Mouse (Mus musculus) lung, postnatal 0 days (tissue): ENCODE data around the gene 2010111I01Rik. TPM values are rescaled to one million over a fixed set of nuclear protein-coding genes. Genes with fewer than 3 reads are reported as not detected.
A peak's percentile ranks its signal among the peaks of the same experiment; 100 is the strongest.

ENCODE experiments used
- ATAC-seq: fragments of 200-750 bp; cut with Nextera tagmentation; 2 replicates; pipeline ENCODE4 v1.8.0; 2017; ENCODE audit warnings: moderate library complexity
- DNase-seq: peaks from one replicate; pipeline ENCODE4 v3.0.0-alpha.2; 2016; ENCODE audit warnings: low spot score
- H3K27ac ChIP-seq: fragments of 300-500 bp; sonication (generic); 2 replicates; pipeline ENCODE4 v1.5.1; 2014; ENCODE audit warnings: antibody characterized with exemption, mild to moderate bottlenecking, low read length, mixed read lengths
- H3K27me3 ChIP-seq: fragments of 300-500 bp; sonication (generic); replicated peaks from 2 replicates; pipeline ENCODE4 v1.6.1; 2014; ENCODE audit warnings: low read length, mixed read lengths; ENCODE audit not compliant: insufficient read depth
- H3K36me3 ChIP-seq: fragments of 300-500 bp; sonication (generic); 2 replicates; pipeline ENCODE4 v1.6.1; 2014; ENCODE audit warnings: low read length, mixed read lengths; ENCODE audit not compliant: insufficient read depth
- H3K4me1 ChIP-seq: fragments of 300-500 bp; sonication (generic); 2 replicates; pipeline ENCODE4 v1.6.1; 2014; ENCODE audit warnings: antibody characterized with exemption, low read depth, low read length, mixed read lengths; ENCODE audit not compliant: insufficient read depth
- H3K4me2 ChIP-seq: fragments of 300-500 bp; sonication (generic); replicated peaks from 2 replicates; pipeline ENCODE4 v1.6.1; 2014; ENCODE audit warnings: low read depth, mild to moderate bottlenecking, low read length, moderate library complexity, mixed read lengths
- H3K4me3 ChIP-seq: fragments of 300-500 bp; sonication (generic); 2 replicates; pipeline ENCODE4 v1.5.1; 2014; ENCODE audit warnings: low read depth, low read length
- H3K9ac ChIP-seq: fragments of 300-500 bp; sonication (generic); replicated peaks from 2 replicates; pipeline ENCODE4 v1.6.1; 2014; ENCODE audit warnings: low read depth, mild to moderate bottlenecking
- H3K9me3 ChIP-seq: fragments of 300-500 bp; sonication (generic); 2 replicates; pipeline ENCODE4 v1.6.1; 2016; ENCODE audit warnings: low read length, mixed read lengths
- CTCF ChIP-seq: IDR thresholded peaks from 2 replicates; pipeline ENCODE4 v1.5.1; 2016; ENCODE audit warnings: antibody characterized with exemption, mild to moderate bottlenecking
- EP300 ChIP-seq: IDR thresholded peaks from 2 replicates; pipeline ENCODE4 v1.6.1; 2016; ENCODE audit warnings: antibody characterized with exemption, mild to moderate bottlenecking, control low read depth
- WGBS: fragments of 180-500 bp; shearing (Covaris S2); extraction: QIAGEN DNeasy Blood & Tissue Kit; methylation state at CpG from one replicate; pipeline ENCODE4 v1.1.7; 2014; 5-methylcytosine and 5-hydroxymethylcytosine counted together
- polyA plus RNA-seq: library from polyadenylated mRNA; unstranded; fragments of >200 nt; fragmentation: Nextera tagmentation; extraction: Ambion mirVana; gene quantifications from 2 replicates; pipeline ENCODE4 v1.2.1, GENCODE M21; 2015

Gene 2010111I01Rik
- polyA plus RNA-seq, 1 experiment from 2014 or later = 130 TPM

DNA sequence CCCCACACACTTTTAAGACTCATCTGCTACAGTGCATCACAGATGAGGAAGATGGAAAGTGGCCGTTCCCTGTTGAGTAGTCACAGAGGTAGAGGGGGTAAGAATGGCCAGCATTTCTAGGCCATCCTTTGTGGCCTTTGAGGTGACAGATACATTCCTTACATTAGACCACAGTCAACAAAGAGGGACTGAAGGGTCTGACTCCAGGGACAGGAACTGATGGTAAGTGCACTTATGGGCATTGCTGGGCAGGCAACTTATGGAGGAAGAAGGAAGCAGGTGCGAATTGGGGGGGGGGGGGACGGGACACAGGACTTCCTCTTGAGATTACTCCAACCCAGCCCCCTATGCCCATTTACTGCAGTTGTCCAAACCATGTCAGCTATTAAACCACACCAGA is 187.8 kb downstream of the 2010111I01Rik start:
- Histone ChIP-seq H3K4me2 (no peak overlapping the region), H3K36me3 (no peaks in the 10 kb centered on the region), H3K27me3 (no peaks in the 10 kb centered on the region), H3K4me1 (no peaks in the 10 kb centered on the region), H3K4me3 (no peak overlapping the region), H3K9me3 (no peaks in the 10 kb centered on the region), H3K9ac (no peak overlapping the region), H3K27ac (no peak overlapping the region)
- no peak for ATAC-seq
- WGBS = 76% methylated on average over 3 of the region's 3 CpGs
- no peak for DNase-seq
- TF ChIP-seq CTCF = no peak

DNA sequence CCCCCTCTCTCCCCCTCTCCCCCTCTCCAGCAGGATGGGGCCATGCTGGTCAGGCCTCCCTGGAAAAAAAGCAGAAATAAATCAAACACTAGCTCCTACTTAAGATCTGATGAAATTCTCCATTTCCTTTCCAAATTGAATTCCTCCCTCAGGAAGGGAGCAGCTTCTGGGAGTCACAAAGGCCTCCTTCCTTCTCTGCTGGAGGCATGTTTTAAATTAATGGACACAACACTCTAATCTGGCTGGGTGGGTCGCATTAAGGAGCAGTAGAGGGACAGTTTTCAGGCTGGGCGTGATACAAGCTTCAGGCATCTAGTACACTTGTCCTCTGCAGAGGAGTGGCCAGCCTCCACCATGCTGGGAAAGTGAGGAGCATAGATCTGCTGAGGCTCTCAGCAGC is 188.7 kb downstream of the 2010111I01Rik start:
- Histone ChIP-seq H3K27ac (peak overlapping the region; percentile 74), H3K4me2 (no peak overlapping the region), H3K27me3 (no peaks in the 10 kb centered on the region), H3K36me3 (no peaks in the 10 kb centered on the region), H3K4me3 (no peak overlapping the region), H3K4me1 (no peaks in the 10 kb centered on the region), H3K9ac (no peak overlapping the region), H3K9me3 (no peaks in the 10 kb centered on the region)
- DNase-seq = peak; percentile 88
- peak; percentile 67 for ATAC-seq
- TF ChIP-seq EP300 = peak; percentile 31; the same call in 1 of the 2 replicates
- no peak for TF ChIP-seq CTCF
- WGBS = 9% methylated on average over 2 of the region's 2 CpGs

DNA sequence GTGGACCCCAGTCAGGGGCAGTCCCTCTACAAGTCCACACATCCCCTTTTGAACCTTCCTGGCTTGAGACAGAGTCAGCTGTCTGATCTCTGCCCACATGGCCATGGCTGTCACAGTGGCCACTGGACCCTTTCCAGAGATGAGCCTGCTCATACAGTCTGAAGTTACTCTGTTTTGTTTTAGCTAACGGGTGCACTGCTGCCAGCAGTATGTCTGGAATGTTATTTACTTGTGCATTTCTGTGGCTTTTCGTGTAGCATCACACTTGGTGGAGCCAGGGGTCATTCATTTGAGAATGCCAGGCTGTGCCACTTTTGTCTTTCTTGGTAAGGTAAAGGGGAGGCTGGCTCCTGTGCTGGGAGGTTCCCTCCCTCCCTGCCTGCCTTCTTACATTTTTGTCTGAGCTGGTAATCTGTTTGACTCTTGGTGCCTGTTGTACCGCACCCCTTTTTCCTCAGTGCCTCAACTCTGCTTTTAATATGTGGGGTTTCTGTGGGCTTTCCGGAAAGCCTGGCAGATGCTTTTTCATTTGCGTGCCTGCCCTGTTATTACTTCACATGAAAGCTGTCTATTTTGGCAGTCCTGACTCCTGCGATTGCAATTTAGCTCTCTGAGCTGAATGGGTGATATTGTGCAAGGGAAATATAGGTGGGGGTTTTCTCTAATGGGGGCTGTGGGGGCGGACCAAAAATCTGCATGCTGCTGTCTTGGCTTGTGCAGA is 190.3 kb downstream of the 2010111I01Rik start:
- no peaks in the 10 kb centered on the region for H3K9me3 ChIP-seq
- TF ChIP-seq CTCF (no peak), EP300 (peak; percentile 52; the same call in 1 of the 2 replicates)
- H3K4me2 ChIP-seq = no peak overlapping the region
- ATAC-seq = peak; percentile 82
- no peaks in the 10 kb centered on the region for H3K36me3 ChIP-seq
- H3K27me3 ChIP-seq = no peaks in the 10 kb centered on the region
- WGBS = 47% methylated on average over 7 of the region's 7 CpGs
- H3K27ac ChIP-seq = peak overlapping the region; percentile 64; the same call in 1 of the 2 replicates
- no peak overlapping the region for H3K4me3 ChIP-seq
- no peaks in the 10 kb centered on the region for H3K4me1 ChIP-seq
- peak; percentile 81 for DNase-seq
- no peak overlapping the region for H3K9ac ChIP-seq

DNA sequence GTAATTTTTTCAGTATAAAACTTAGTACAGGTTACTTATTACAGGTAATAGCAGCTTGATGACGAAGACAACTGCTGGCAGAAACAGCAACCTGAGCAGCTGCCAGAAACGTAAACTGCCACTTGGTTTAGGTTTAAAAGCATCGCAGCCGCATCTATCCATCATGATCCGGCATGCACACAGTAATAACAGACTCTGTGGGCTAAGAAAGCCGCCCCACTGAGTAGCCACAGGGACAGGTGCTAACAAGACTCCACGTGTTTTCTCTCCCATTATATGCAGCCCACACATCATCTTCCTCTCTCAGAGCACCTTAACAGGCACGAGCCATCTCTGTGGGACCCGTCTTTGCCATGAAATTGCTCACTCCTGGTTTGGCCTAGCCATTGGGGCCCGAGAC is 191.6 kb downstream of the 2010111I01Rik start:
- H3K9ac ChIP-seq = no peak overlapping the region
- DNase-seq (no peak), ATAC-seq (no peak)
- TF ChIP-seq EP300 (no peak), CTCF (no peak)
- H3K27ac ChIP-seq = no peak overlapping the region
- H3K4me3 ChIP-seq = no peak overlapping the region
- no peaks in the 10 kb centered on the region for H3K36me3 ChIP-seq
- H3K27me3 ChIP-seq = no peaks in the 10 kb centered on the region
- WGBS = 86% methylated on average over 10 of the region's 10 CpGs
- H3K4me1 ChIP-seq = no peaks in the 10 kb centered on the region
- H3K9me3 ChIP-seq = no peaks in the 10 kb centered on the region
- H3K4me2 ChIP-seq = no peak overlapping the region

DNA sequence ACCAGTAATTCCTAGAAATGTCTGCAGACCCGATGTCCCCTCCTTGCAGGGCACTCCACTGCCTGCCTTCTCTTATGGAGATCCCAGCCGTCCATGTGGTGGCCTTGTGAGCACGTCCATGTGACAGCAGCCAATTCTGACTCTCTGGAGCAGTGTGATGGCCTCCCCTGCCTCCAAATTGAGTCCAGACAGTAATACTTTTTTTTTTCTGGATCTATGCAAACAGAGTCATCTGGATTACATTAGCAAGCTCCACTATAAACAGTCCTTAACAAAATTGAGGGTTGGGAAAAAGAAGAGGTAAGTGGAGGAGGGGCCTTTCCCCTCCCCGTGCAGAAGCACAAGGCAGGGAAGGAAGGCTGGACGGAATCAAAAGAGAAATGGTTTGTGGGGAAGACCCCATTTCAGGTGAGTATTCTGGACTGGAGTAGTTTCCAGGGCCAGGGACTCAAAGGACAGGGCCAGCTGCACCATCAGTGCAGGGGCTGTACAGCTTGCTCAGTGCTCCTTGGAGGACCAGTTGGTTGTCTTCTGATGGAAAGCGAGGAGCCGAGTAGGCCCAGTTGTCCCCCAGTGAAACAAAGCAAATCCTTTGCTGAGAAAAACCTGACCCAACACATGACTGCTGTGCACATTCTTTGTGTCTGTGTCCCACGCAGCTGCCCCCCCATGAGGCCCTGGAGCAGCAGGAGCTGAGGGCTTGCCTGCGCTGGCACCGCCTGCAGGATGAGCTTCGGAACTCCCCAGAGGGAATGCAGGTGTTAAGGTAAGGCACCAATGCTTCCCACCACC is 205.8 kb downstream of the 2010111I01Rik start:
- Histone ChIP-seq H3K9ac (no peak overlapping the region), H3K36me3 (no peaks in the 10 kb centered on the region), H3K4me2 (no peak overlapping the region), H3K9me3 (no peaks in the 10 kb centered on the region), H3K4me1 (no peaks in the 10 kb centered on the region), H3K4me3 (no peak overlapping the region), H3K27me3 (no peaks in the 10 kb centered on the region), H3K27ac (no peak overlapping the region)
- ATAC-seq (no peak), DNase-seq (no peak)
- WGBS = 76% methylated on average over 11 of the region's 11 CpGs
- TF ChIP-seq CTCF (no peak), EP300 (no peak)

DNA sequence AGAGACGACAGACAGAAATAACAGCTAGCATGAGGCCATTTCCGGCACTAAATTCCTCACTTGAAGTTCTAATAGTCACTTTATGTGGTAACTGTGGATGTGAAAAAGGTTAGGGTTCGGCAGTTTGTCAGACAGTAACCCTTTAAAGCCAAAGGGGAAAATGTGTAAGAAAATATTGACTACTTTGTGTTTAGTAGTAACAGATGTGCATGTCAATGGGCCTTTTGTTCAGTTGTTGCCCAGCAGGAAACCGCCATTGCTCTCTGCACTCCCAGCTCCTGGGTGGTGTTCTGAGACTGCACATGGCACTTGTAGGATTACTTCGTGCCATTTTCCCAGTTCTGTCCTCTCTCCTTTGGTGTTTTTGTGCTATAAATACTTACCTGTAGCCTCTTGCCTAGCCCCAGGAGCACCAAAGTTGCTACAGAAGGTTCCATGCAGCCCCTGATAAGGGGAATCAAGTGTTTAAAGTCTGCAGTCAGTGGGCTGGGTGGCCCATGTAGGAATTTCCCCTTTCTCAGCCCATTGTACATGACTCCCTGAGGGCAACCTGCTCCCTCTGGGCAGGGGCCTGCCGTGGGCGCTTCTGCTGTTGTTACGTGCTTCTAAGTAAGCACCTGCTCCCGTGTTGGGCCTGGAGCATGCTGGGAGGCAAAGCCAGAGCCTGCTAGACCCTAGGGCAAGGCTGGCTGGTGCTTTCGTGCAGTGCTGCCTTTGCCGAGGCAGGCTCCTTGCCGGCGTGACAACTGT is 206.8 kb downstream of the 2010111I01Rik start:
- no peak for DNase-seq
- H3K4me1 ChIP-seq = no peaks in the 10 kb centered on the region
- H3K27me3 ChIP-seq = no peaks in the 10 kb centered on the region
- 66% methylated on average over 13 of the region's 13 CpGs for WGBS
- no peak for TF ChIP-seq EP300
- no peaks in the 10 kb centered on the region for H3K36me3 ChIP-seq
- H3K4me2 ChIP-seq = no peak overlapping the region
- H3K4me3 ChIP-seq = no peak overlapping the region
- H3K9ac ChIP-seq = no peak overlapping the region
- H3K27ac ChIP-seq = no peak overlapping the region
- no peaks in the 10 kb centered on the region for H3K9me3 ChIP-seq
- ATAC-seq = no peak
